Mouse (Mus musculus) intestine, embryonic 15.5 days (tissue): ENCODE measurements at regions not wholly inside any gene's neighbourhood (a gene's known extent, or its start where the extent isn't known, plus 50 kb on each side); places are given as distances from the start of the nearest gene placed in this dataset.
"Not testable (repeated sequence)": the region's sequence is repeated elsewhere in the genome, so short reads cannot be mapped to it uniquely, and the experiment has no call there.

Source experiments
- ATAC-seq: fragments of 200-750 bp; cut with Nextera tagmentation; 2 replicates; pipeline ENCODE4 v1.8.0; 2017; ENCODE audit warnings: moderate TSS enrichment, moderate library complexity
- H3K27ac ChIP-seq: fragments of 300-500 bp; sonication (generic); 2 replicates; pipeline ENCODE4 v1.5.1; 2015; ENCODE audit warnings: mild to moderate bottlenecking, inconsistent platforms
- H3K27me3 ChIP-seq: fragments of 300-500 bp; sonication (generic); replicated peaks from 2 replicates; pipeline ENCODE4 v1.6.1; 2015; ENCODE audit warnings: inconsistent platforms
- H3K36me3 ChIP-seq: fragments of 300-500 bp; sonication (generic); 2 replicates; pipeline ENCODE4 v1.6.1; 2015; ENCODE audit warnings: inconsistent platforms
- H3K4me1 ChIP-seq: fragments of 300-500 bp; sonication (generic); replicated peaks from 2 replicates; pipeline ENCODE4 v1.6.1; 2015; ENCODE audit warnings: inconsistent platforms
- H3K4me2 ChIP-seq: fragments of 300-500 bp; sonication (generic); replicated peaks from 2 replicates; pipeline ENCODE4 v1.6.1; 2015; ENCODE audit warnings: mild to moderate bottlenecking, inconsistent platforms
- H3K4me3 ChIP-seq: fragments of 300-500 bp; sonication (generic); replicated peaks from 2 replicates; pipeline ENCODE4 v1.5.1; 2015; ENCODE audit warnings: inconsistent platforms
- H3K9ac ChIP-seq: fragments of 300-500 bp; sonication (generic); 2 replicates; pipeline ENCODE4 v1.6.1; 2015; ENCODE audit warnings: inconsistent platforms
- H3K9me3 ChIP-seq: fragments of 300-500 bp; sonication (generic); 2 replicates; pipeline ENCODE4 v1.6.1; 2016; ENCODE audit warnings: inconsistent platforms
- WGBS: fragments of 180-500 bp; shearing (Covaris S2); methylation state at CpG from one replicate; pipeline ENCODE4 v1.1.7; 2015; 5-methylcytosine and 5-hydroxymethylcytosine counted together

GRCm38 (mm10) chr3:110880472-110880871, 629.7 kb upstream of the Prmt6 start:
- 54% methylated on average over 2 of the region's 2 CpGs for WGBS
- H3K4me1 ChIP-seq, H3K4me3 ChIP-seq, H3K27ac ChIP-seq, H3K9me3 ChIP-seq, H3K27me3 ChIP-seq, ATAC-seq, H3K36me3 ChIP-seq, H3K9ac ChIP-seq, H3K4me2 ChIP-seq: not testable (repeated sequence)

GRCm38 (mm10) chr3:110865989-110866388, 615.2 kb upstream of the Prmt6 start:
- 70% methylated on average over 1 of the region's 1 CpGs for WGBS
- Histone ChIP-seq H3K4me2 (no peak overlapping the region), H3K36me3 (no peaks in the 10 kb centered on the region), H3K4me3 (no peak overlapping the region), H3K9me3 (no peaks in the 10 kb centered on the region), H3K27me3 (no peaks in the 10 kb centered on the region), H3K4me1 (no peaks in the 10 kb centered on the region), H3K9ac (no peak overlapping the region), H3K27ac (no peak overlapping the region)
- no peak for ATAC-seq

- H3K4me3 ChIP-seq: no peak overlapping the region
- no peak overlapping the region for H3K9ac ChIP-seq
- no peak overlapping the region for H3K27ac ChIP-seq
- peak; percentile 98 for ATAC-seq
- no peaks in the 10 kb centered on the region for H3K9me3 ChIP-seq
- H3K36me3 ChIP-seq: no peaks in the 10 kb centered on the region
- 54% methylated on average over 2 of the region's 2 CpGs for WGBS
- no peaks in the 10 kb centered on the region for H3K4me1 ChIP-seq
- no peak overlapping the region for H3K4me2 ChIP-seq
- no peaks in the 10 kb centered on the region for H3K27me3 ChIP-seq
Observed at GRCm38 (mm10) chr3:110847222-110847621, 596.4 kb upstream of the Prmt6 start.

- 76% methylated on average over 3 of the region's 3 CpGs for WGBS
- no peaks in the 10 kb centered on the region for H3K27me3 ChIP-seq
- H3K36me3 ChIP-seq: no peaks in the 10 kb centered on the region
- H3K4me2 ChIP-seq: no peak overlapping the region
- no peak overlapping the region for H3K27ac ChIP-seq
- no peaks in the 10 kb centered on the region for H3K9me3 ChIP-seq
- ATAC-seq: no peak
- H3K9ac ChIP-seq: no peak overlapping the region
- no peaks in the 10 kb centered on the region for H3K4me1 ChIP-seq
- no peak overlapping the region for H3K4me3 ChIP-seq
Observed at GRCm38 (mm10) chr3:110820709-110821401, 570.1 kb upstream of the Prmt6 start.

GRCm38 (mm10) chr3:110789009-110789586, 538.3 kb upstream of the Prmt6 start:
- Histone ChIP-seq H3K4me1 (no peaks in the 10 kb centered on the region), H3K4me3 (no peak overlapping the region), H3K27ac (no peak overlapping the region), H3K27me3 (no peaks in the 10 kb centered on the region), H3K9ac (no peak overlapping the region), H3K36me3 (no peaks in the 10 kb centered on the region), H3K9me3 (no peaks in the 10 kb centered on the region), H3K4me2 (no peak overlapping the region)
- 67% methylated on average over 4 of the region's 4 CpGs for WGBS
- ATAC-seq: no peak

- H3K27me3 ChIP-seq: no peaks in the 10 kb centered on the region
- no peaks in the 10 kb centered on the region for H3K4me1 ChIP-seq
- no peak overlapping the region for H3K4me2 ChIP-seq
- H3K9ac ChIP-seq: no peak overlapping the region
- H3K4me3 ChIP-seq: no peak overlapping the region
- H3K36me3 ChIP-seq: no peaks in the 10 kb centered on the region
- H3K27ac ChIP-seq: no peak overlapping the region
- 88% methylated on average over 1 of the region's 1 CpGs for WGBS
- ATAC-seq: no peak
- no peaks in the 10 kb centered on the region for H3K9me3 ChIP-seq
Observed at GRCm38 (mm10) chr3:110755266-110755665, 504.5 kb upstream of the Prmt6 start.

GRCm38 (mm10) chr3:110746273-110746672, 495.5 kb upstream of the Prmt6 start:
- Histone ChIP-seq H3K9me3 (no peaks in the 10 kb centered on the region), H3K9ac (no peak overlapping the region), H3K27me3 (no peaks in the 10 kb centered on the region), H3K4me3 (no peak overlapping the region), H3K36me3 (no peaks in the 10 kb centered on the region), H3K27ac (no peak overlapping the region), H3K4me2 (no peak overlapping the region), H3K4me1 (no peaks in the 10 kb centered on the region)
- 47% methylated on average over 2 of the region's 2 CpGs for WGBS
- no peak for ATAC-seq

- 82% methylated on average over 4 of the region's 4 CpGs for WGBS
- Histone ChIP-seq H3K27ac (no peak overlapping the region), H3K9ac (no peak overlapping the region)
Observed at GRCm38 (mm10) chr3:110700122-110700521, 449.3 kb upstream of the Prmt6 start.

GRCm38 (mm10) chr3:110667525-110668005, 416.8 kb upstream of the Prmt6 start:
- no peak for ATAC-seq
- Histone ChIP-seq H3K4me2 (no peak overlapping the region), H3K9me3 (no peaks in the 10 kb centered on the region), H3K36me3 (no peaks in the 10 kb centered on the region), H3K27me3 (no peaks in the 10 kb centered on the region), H3K4me1 (no peaks in the 10 kb centered on the region), H3K27ac (no peak overlapping the region), H3K4me3 (no peak overlapping the region), H3K9ac (no peak overlapping the region)
- 57% methylated on average over 7 of the region's 7 CpGs for WGBS

More at GRCm38 (mm10) chr3:110700122-110700521, 449.3 kb upstream of the Prmt6 start:
- no peaks in the 10 kb centered on the region for H3K4me1 ChIP-seq
- H3K36me3 ChIP-seq: no peaks in the 10 kb centered on the region
- H3K9me3 ChIP-seq: no peaks in the 10 kb centered on the region
- H3K27me3 ChIP-seq: no peaks in the 10 kb centered on the region
- no peak overlapping the region for H3K4me3 ChIP-seq
- H3K4me2 ChIP-seq: no peak overlapping the region
- ATAC-seq: no peak

GRCm38 (mm10) chr3:110666992-110667391, 416.2 kb upstream of the Prmt6 start:
- Histone ChIP-seq H3K27ac (no peak overlapping the region), H3K4me3 (no peak overlapping the region), H3K27me3 (no peaks in the 10 kb centered on the region), H3K4me2 (no peak overlapping the region), H3K9me3 (no peaks in the 10 kb centered on the region), H3K9ac (no peak overlapping the region), H3K4me1 (no peaks in the 10 kb centered on the region), H3K36me3 (no peaks in the 10 kb centered on the region)
- WGBS: 76% methylated on average over 2 of the region's 2 CpGs
- no peak for ATAC-seq

- no peaks in the 10 kb centered on the region for H3K9me3 ChIP-seq
- no peaks in the 10 kb centered on the region for H3K27me3 ChIP-seq
- no peak for ATAC-seq
- 68% methylated on average over 4 of the region's 4 CpGs for WGBS
- no peak overlapping the region for H3K27ac ChIP-seq
- H3K4me3 ChIP-seq: no peak overlapping the region
- H3K4me2 ChIP-seq: no peak overlapping the region
- no peaks in the 10 kb centered on the region for H3K36me3 ChIP-seq
- no peak overlapping the region for H3K9ac ChIP-seq
- H3K4me1 ChIP-seq: no peaks in the 10 kb centered on the region
Observed at GRCm38 (mm10) chr3:110657495-110658105, 406.8 kb upstream of the Prmt6 start.

GRCm38 (mm10) chr3:110626326-110626725, 375.5 kb upstream of the Prmt6 start:
- H3K4me1 ChIP-seq: no peaks in the 10 kb centered on the region
- peak; percentile 68; the same call in 1 of the 2 replicates for ATAC-seq
- WGBS: 44% methylated on average over 3 of the region's 3 CpGs
- H3K4me2 ChIP-seq: no peak overlapping the region
- H3K4me3 ChIP-seq: no peak overlapping the region
- H3K36me3 ChIP-seq: no peaks in the 10 kb centered on the region
- H3K9me3 ChIP-seq: no peaks in the 10 kb centered on the region
- no peaks in the 10 kb centered on the region for H3K27me3 ChIP-seq
- H3K27ac ChIP-seq: no peak overlapping the region
- H3K9ac ChIP-seq: no peak overlapping the region
